Mouse (Mus musculus) splenic B cell, adult 2 months (primary cell): ENCODE measurements around the gene Olfr1000.
A peak's percentile ranks its signal among the peaks of the same experiment; 100 is the strongest.
"Not testable (repeated sequence)": the region's sequence is repeated elsewhere in the genome, so short reads cannot be mapped to it uniquely, and the experiment has no call there.

Experiments
- DNase-seq: peaks from one replicate; pipeline ENCODE4 v3.0.0-alpha.2; 2011; ENCODE audit warnings: low read depth, low spot score
- H3K27me3 ChIP-seq: 2 replicates; pipeline ENCODE4 v1.6.1; 2012; ENCODE audit warnings: mild to moderate bottlenecking, low read length, moderate library complexity, mixed read lengths; ENCODE audit not compliant: control insufficient read depth, poor library complexity, insufficient read depth, severe bottlenecking
- H3K36me3 ChIP-seq: 2 replicates; pipeline ENCODE4 v1.6.1; 2012; ENCODE audit warnings: mild to moderate bottlenecking, low read length, moderate library complexity, mixed read lengths; ENCODE audit not compliant: control insufficient read depth, poor library complexity, insufficient read depth, severe bottlenecking

Olfr1000 gene

DNA sequence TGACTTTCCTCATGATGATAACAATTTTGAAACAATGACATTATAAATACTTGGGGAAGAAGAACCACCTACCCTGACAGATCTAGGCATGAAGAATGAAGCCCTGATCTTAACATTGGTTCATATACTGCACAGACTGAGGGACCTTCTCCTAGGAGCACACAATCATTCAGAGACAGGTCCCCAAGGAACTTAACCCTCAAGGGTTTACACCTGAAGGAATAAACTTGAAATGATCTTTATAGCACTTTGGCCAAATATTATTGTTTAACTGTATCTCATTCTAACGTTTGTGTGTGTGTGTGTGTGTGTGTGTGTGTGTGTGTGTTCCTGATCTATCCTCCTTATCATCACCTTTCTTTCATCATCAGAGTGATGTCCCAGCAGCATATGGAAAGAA, at the start of gene Olfr1000:
Gene Olfr1000 (minus strand): TSS at position 101 of the 400 bp plus-strand sequence.
- H3K27me3 ChIP-seq, result no peaks in the 10 kb centered on the region
- no peak for DNase-seq
- H3K36me3 ChIP-seq, result no peaks in the 10 kb centered on the region

DNA sequence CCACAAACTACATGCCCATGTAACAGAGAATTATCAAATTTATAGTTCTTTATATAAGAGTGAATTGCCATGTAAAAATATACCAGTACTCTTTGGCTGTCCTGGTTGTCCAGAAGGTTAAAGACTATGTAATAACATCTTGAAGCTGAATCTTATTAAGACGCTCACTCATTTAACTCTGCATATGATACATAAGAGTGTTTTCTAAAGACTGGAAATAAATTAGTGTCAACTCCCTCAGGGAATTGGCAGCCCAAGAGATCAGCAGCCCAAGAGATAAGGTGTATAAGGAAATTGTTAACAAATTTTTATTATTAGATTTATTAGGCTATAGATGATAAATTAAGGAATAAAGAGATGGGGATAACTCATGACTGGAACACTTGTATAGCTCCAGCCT, 38.9 kb upstream of the Olfr1000 start, which contains the start of gene Olfr1002:
Gene Olfr1002 (minus strand): TSS at position 101 of the 400 bp plus-strand sequence.
- DNase-seq, result no peak
- H3K36me3 ChIP-seq, result no peaks in the 10 kb centered on the region
- no peaks in the 10 kb centered on the region for H3K27me3 ChIP-seq

DNA sequence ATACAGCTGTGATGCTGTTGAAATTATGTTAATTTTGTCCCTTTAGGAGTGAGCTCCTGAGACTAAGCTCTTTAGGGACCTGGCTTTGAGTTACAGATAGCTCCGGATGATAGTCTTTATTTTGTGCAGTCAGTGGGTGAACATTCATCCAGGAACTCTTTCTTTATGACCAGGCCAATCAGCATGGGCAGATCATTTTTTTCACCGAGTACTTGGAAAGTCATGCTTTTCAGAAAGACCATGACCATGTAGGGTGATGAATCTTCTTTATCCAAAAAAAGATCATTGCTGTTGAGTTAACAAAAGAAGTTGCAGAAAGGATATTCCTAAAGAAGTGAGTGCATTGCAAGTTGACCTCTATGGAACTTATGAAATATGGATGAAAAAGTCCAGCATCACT, 23.1 kb downstream of the Olfr1000 start, which contains the start of gene Olfr998:
Gene Olfr998 (plus strand): TSS at position 301 of the 400 bp plus-strand sequence.
- not testable (repeated sequence) for H3K27me3 ChIP-seq, DNase-seq, H3K36me3 ChIP-seq

DNA sequence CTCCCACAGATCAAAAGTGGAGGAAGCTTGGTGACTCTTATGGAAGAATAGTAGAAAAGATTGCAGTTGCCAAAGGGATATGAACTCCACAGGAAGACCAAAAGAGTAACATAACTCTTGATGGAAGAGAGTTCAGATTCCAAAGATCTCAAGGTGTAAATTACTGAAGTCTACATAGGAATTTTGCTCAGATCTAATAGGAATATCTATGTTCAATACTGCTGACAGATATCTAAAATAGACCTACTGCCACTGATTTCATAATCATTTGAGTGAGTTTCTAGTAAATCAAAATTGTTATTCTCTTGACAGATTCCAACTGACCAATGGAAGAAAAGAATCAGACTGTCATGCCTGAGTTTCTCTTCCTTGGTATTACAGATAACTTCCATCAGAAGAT, 32.8 kb downstream of the Olfr1000 start, which contains the start of gene Olfr996:
Gene Olfr996 (plus strand): TSS at position 301 of the 400 bp plus-strand sequence.
- no peak for DNase-seq
- Histone ChIP-seq H3K27me3 (no peaks in the 10 kb centered on the region), H3K36me3 (no peaks in the 10 kb centered on the region)

DNA sequence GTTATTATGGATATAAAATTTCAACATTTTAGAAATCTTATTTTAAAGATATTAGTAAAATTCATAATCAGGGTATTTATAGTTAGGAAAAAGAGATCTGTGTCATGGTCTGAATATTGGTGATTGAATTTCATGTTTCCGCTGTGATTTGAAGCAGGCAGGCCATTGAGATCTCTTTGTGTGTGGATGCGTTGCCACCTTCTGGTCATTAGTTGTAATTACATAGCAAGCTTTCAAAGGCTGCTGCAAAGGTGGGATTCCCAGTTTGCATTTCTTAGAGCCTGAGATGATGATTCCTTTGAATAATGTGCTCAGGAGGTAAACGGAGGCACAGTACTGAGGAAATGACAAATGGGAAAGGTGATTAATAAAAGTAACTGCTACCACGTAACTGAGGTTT, 50.5 kb downstream of the Olfr1000 start:
- peak; percentile 11 for DNase-seq
- Histone ChIP-seq H3K36me3 (no peaks in the 10 kb centered on the region), H3K27me3 (no peaks in the 10 kb centered on the region)

DNA sequence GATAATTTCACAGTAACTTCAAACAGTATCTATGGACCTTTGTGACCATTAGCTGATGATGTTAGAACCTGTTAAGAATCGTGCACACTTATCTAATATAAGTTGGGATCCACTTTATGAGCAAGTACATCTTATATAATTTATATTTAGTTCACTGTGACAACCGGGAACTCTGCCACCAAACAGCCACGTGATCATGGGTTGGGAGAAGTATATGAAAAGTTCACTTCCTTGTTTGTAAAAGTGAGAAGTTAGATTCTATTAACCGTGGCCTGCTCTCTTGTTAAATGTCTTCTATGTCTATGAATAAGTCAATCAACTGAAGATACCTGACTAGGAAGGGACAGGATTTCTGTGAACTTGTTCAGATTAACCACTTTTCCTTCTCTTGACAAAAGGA, 51.5 kb downstream of the Olfr1000 start:
- no peak for DNase-seq
- H3K27me3 ChIP-seq, result no peaks in the 10 kb centered on the region
- H3K36me3 ChIP-seq, result no peaks in the 10 kb centered on the region
